Mouse (Mus musculus): Measurements from ENCODE around the gene D17Wsu92e. TPM values are rescaled to one million over a fixed set of nuclear protein-coding genes. Genes with fewer than 3 reads are reported as not detected.
"Not testable (repeated sequence)": the region's sequence is repeated elsewhere in the genome, so short reads cannot be mapped to it uniquely, and the experiment has no call there.

Gene D17Wsu92e
- polyA plus RNA-seq, 1 experiment: 80.9 TPM

DNA sequence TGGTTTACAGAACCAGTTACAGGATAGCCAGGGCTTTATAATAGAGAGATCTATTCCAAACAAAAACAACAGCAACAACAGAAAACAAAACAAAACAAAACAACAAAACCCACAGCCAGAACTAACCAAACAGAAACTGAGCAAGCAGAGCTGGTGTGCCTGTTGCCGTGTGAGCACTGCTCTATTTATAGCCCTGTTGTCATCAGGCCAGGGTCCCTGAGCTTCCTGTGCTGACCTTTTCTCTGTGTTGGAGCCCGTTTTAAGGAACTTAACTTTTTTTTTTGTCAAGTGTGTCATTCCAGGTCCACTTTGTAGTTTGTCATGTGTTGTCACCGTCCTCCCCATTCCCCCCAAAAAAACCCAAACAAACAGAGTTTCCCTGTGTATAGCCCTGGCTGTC lies 30.6 kb upstream of the D17Wsu92e start:
- no peak for TF ChIP-seq POLR2A (IDR thresholded peaks at IDR 0.05; ENCODE audit: borderline replicate concordance, control insufficient read depth, low read depth, low read length)
- no peak for TF ChIP-seq CTCF (IDR thresholded peaks at IDR 0.05; ENCODE audit: control insufficient read depth, insufficient read depth, low read length)
- Histone ChIP-seq H3K4me1 (ENCODE audit: control insufficient read depth, insufficient read depth, low read length) (no peaks in the 10 kb centered on the region), H3K4me3 (replicated peaks; ENCODE audit: control insufficient read depth, low read depth, low read length) (no peak overlapping the region), H3K27ac (ENCODE audit: control insufficient read depth, insufficient read depth, low read depth, low read length, poor library complexity) (no peak overlapping the region)
- 14% methylated on average over 3 of the region's 3 CpGs for WGBS

GRCm38 (mm10) chr17:27848351-27848750 lies 27.9 kb upstream of the D17Wsu92e start:
- 89% methylated on average over 1 of the region's 1 CpGs for WGBS
- Histone ChIP-seq H3K4me3 (replicated peaks; ENCODE audit: control insufficient read depth, low read depth, low read length) (no peak overlapping the region), H3K4me1 (ENCODE audit: control insufficient read depth, insufficient read depth, low read length) (no peaks in the 10 kb centered on the region), H3K27ac (ENCODE audit: control insufficient read depth, insufficient read depth, low read depth, low read length, poor library complexity) (no peak overlapping the region)
- TF ChIP-seq CTCF (IDR thresholded peaks at IDR 0.05; ENCODE audit: control insufficient read depth, insufficient read depth, low read length) (no peak), POLR2A (IDR thresholded peaks at IDR 0.05; ENCODE audit: borderline replicate concordance, control insufficient read depth, low read depth, low read length) (no peak)

DNA sequence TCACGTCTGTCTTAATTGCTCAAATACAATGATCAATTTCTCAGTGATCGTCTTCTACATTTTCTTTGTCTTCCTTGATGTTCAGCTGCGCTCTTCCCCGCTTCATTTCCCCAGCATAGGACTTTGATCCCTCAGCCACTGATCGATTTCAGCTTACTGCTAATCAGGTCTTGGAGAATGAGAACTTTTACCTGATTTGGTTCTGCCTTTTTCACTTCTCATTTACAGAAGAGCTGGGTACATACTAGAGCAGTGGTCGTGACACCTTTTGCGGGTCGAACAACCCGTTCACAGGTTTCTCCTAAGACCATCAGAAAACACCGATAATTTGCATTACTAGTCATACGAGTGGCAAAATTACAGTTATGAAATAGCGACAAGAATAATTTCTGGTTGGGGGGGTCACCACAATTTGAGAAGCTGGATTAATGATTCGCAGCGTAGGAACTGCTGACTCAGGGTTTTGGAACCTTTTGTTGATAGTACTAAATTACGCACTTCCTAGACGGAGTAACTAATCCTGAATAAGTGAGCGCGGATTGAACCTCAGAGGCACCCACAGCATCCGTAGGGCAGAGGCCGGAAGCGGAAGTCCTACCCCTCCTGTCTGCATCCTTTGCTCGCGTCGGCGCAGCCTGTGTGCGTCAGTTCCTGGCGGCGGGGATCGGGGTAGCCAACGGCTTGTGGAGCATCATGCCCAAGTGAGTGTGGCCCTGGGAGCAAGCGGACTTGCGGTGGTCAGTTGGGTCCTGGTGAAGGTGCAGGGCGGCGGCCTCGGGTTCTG lies 19.2 kb upstream of the D17Wsu92e start:
- TF ChIP-seq CTCF (IDR thresholded peaks at IDR 0.05; ENCODE audit: control insufficient read depth, insufficient read depth, low read length) (no peak; the same call in 1 of the 2 replicates), POLR2A (IDR thresholded peaks at IDR 0.05; ENCODE audit: borderline replicate concordance, control insufficient read depth, low read depth, low read length) (peak; percentile 85; the same call in 1 of the 2 replicates)
- under 1% methylated on average over 35 of the region's 35 CpGs for WGBS
- no peaks in the 10 kb centered on the region for H3K4me1 ChIP-seq (ENCODE audit: control insufficient read depth, insufficient read depth, low read length)
- H3K4me3 ChIP-seq (replicated peaks; ENCODE audit: control insufficient read depth, low read depth, low read length): peak overlapping the region; percentile 91
- H3K27ac ChIP-seq (ENCODE audit: control insufficient read depth, insufficient read depth, low read depth, low read length, poor library complexity): peak overlapping the region; percentile 39; the same call in 1 of the 2 replicates

DNA sequence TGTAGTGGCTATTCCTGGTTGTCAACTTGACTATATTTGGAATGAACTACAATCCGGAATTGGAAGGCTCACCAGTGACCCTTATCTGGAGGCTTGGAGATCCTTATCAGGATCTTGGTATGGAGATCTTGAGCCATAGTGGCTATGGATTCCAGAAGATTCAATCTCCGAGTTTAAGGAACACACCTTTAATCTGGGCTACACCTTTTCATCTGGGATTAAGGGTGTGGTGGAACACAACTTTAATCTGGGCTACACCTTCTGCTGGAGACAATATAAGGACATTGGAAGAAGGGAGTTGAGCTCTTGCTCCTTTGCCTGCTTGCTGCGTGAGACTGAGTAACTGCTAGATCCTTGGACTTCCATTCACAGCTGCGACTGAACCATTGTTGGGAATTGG lies 17.4 kb upstream of the D17Wsu92e start, which contains the start of gene Snrpc:
TSS of gene Snrpc (plus strand) at position 301 of the 400 bp plus-strand sequence.
- H3K27ac ChIP-seq (ENCODE audit: control insufficient read depth, insufficient read depth, low read depth, low read length, poor library complexity); H3K4me3 ChIP-seq (replicated peaks; ENCODE audit: control insufficient read depth, low read depth, low read length); H3K4me1 ChIP-seq (ENCODE audit: control insufficient read depth, insufficient read depth, low read length): not testable (repeated sequence)
- 83% methylated on average over 4 of the region's 4 CpGs for WGBS

DNA sequence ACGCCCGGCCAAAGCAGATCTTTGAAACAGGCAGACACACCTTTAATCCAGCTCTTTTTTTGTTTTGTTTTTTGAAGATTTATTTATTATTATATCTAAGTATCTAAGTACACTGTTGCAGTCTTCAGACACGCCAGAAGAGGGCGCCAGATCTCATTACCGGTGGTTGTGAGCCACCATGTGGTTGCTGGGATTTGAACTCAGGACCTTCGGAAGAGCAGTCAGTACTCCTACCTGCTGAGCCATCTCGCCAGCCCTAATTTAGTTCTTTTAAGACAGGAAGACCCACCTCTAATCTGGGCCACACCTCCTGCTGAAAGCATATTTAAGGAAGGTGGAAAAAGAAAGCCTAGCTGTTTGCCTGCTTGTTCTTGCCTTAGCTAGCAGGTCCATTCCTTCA lies 10.0 kb upstream of the D17Wsu92e start:
- no peak overlapping the region for H3K4me3 ChIP-seq (replicated peaks; ENCODE audit: control insufficient read depth, low read depth, low read length)
- TF ChIP-seq CTCF (IDR thresholded peaks at IDR 0.05; ENCODE audit: control insufficient read depth, insufficient read depth, low read length): peak; percentile 35; the same call in 1 of the 2 replicates
- TF ChIP-seq POLR2A (IDR thresholded peaks at IDR 0.05; ENCODE audit: borderline replicate concordance, control insufficient read depth, low read depth, low read length): no peak
- H3K27ac ChIP-seq (ENCODE audit: control insufficient read depth, insufficient read depth, low read depth, low read length, poor library complexity): no peak overlapping the region
- 50% methylated on average over 7 of the region's 7 CpGs for WGBS
- H3K4me1 ChIP-seq (ENCODE audit: control insufficient read depth, insufficient read depth, low read length): peaks cover 2% of the 10 kb centered on the region; the same call in 1 of the 2 replicates

- WGBS: 60% methylated on average over 6 of the region's 6 CpGs
- Histone ChIP-seq H3K4me1 (ENCODE audit: control insufficient read depth, insufficient read depth, low read length) (peaks cover 2% of the 10 kb centered on the region; the same call in 1 of the 2 replicates), H3K4me3 (replicated peaks; ENCODE audit: control insufficient read depth, low read depth, low read length) (no peak overlapping the region), H3K27ac (ENCODE audit: control insufficient read depth, insufficient read depth, low read depth, low read length, poor library complexity) (no peak overlapping the region)
- no peak for TF ChIP-seq POLR2A (IDR thresholded peaks at IDR 0.05; ENCODE audit: borderline replicate concordance, control insufficient read depth, low read depth, low read length)
- TF ChIP-seq CTCF (IDR thresholded peaks at IDR 0.05; ENCODE audit: control insufficient read depth, insufficient read depth, low read length): no peak
Measured at GRCm38 (mm10) chr17:27827511-27827910, 7.1 kb upstream of the D17Wsu92e start.

- Histone ChIP-seq H3K27ac (ENCODE audit: control insufficient read depth, insufficient read depth, low read depth, low read length, poor library complexity) (peak overlapping the region; percentile 85), H3K4me1 (ENCODE audit: control insufficient read depth, insufficient read depth, low read length) (peaks cover 2% of the 10 kb centered on the region; the same call in 1 of the 2 replicates), H3K4me3 (replicated peaks; ENCODE audit: control insufficient read depth, low read depth, low read length) (peak overlapping the region; percentile 57)
- 2% methylated on average over 9 of the region's 9 CpGs for WGBS
- TF ChIP-seq CTCF (IDR thresholded peaks at IDR 0.05; ENCODE audit: control insufficient read depth, insufficient read depth, low read length) (no peak), POLR2A (IDR thresholded peaks at IDR 0.05; ENCODE audit: borderline replicate concordance, control insufficient read depth, low read depth, low read length) (no peak)
Measured at GRCm38 (mm10) chr17:27826908-27827383, 6.5 kb upstream of the D17Wsu92e start.

DNA sequence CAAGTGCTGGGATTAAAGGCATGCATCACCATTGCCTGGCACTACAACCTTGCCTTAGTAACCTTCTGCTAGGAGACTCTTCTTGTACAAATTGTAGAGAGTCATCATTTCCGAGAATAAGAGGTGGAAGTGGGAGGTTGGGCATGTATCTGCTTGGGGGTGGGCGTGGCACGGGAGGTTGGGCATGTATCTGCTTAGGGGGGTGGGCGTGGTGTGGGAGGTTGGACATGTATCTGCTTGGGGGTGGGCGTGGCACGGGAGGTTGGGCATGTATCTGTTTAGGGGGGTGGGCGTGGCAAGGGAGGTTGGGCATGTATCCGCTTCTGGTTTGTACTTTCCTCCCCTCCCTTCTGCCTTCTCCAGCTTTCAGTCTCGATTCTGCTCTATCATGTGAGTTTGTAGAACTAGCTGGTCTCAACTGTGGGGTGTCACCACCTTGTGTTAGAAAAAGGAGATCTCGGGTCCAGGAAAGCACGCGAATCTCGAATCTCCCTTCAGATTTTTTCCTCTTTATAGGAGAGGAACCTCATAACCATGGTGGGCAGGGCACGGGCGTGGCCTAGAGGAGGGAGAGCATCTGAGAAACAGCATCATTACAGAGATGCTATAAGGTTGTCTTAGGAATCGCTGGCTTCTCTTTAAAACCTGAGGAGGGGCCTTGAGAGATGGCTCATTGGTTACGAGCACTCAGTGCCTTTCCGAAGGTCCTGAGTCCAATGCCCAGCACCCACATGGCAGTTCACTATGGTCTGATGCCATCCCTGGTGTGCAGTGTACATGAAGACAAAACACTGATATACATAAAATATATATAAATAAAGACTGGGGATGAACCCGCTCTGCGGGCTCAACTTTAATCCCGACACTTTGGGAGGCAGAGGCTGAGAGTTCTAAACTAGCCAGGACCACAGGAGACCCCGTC lies 5.8 kb upstream of the D17Wsu92e start:
- Histone ChIP-seq H3K4me3 (replicated peaks; ENCODE audit: control insufficient read depth, low read depth, low read length) (peak overlapping the region; percentile 58), H3K4me1 (ENCODE audit: control insufficient read depth, insufficient read depth, low read length) (peaks cover 2% of the 10 kb centered on the region; the same call in 1 of the 2 replicates), H3K27ac (ENCODE audit: control insufficient read depth, insufficient read depth, low read depth, low read length, poor library complexity) (peak overlapping the region; percentile 88)
- WGBS: 2% methylated on average over 22 of the region's 22 CpGs
- no peak for TF ChIP-seq CTCF (IDR thresholded peaks at IDR 0.05; ENCODE audit: control insufficient read depth, insufficient read depth, low read length)
- TF ChIP-seq POLR2A (IDR thresholded peaks at IDR 0.05; ENCODE audit: borderline replicate concordance, control insufficient read depth, low read depth, low read length): peak; percentile 41; the same call in 1 of the 2 replicates

All from bone marrow, adult 2 months (tissue).